ENCODE assay signal across 10 mouse cellular contexts in the genomic region with DNA sequence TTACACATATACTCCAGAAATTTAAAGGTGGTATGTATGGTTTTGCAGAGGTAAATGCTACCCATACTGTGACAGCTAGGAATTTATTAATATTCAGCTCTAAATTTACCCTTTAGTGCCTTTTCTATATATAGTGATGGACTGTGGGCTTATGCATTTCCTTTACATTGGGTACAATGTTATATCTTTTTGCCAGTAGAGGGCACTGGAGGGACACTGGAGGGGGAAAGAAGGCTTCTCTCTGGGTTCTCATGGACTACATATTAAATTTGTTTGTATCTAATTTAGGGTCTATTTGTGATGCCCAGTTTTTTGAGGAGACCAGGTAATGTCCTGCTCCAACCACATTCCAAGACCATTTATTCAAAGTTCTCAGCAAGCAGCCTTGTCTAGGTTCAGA.
DNase-seq lines count a peak whose midpoint lies in the region; ATAC-seq and TF ChIP-seq lines count a peak whose summit lies in the region.
"Had no signal": no experiment of that assay in that cellular context is flagged by ENCODE, and none has a peak within 500 bp of the region (broad histone marks: within the 10 kb centered on the region; RNA-seq: fewer than 3 reads in every experiment).

No protein-coding gene starts in this region.

- no peak overlapping the region for H3K9ac ChIP-seq in forebrain, embryonic 14.5 days (ENCODE audit: low read length)
- H3K9ac ChIP-seq in forebrain, embryonic 13.5 days = no peak overlapping the region
- no peak overlapping the region for H3K9ac ChIP-seq in lung, embryonic 14.5 days
- H3K9ac ChIP-seq in kidney, embryonic 15.5 days = no peak overlapping the region
- H3K9ac ChIP-seq: liver, embryonic 15.5 days; neural tube, embryonic 13.5 days had no signal

- no peak overlapping the region for H3K4me2 ChIP-seq in forebrain, embryonic 14.5 days (ENCODE audit: low read length)
- no peak overlapping the region for H3K4me2 ChIP-seq in forebrain, embryonic 13.5 days
- no peak overlapping the region for H3K4me2 ChIP-seq in lung, embryonic 14.5 days
- H3K4me2 ChIP-seq in kidney, embryonic 15.5 days = no peak overlapping the region
- H3K4me2 ChIP-seq: liver, embryonic 15.5 days; neural tube, embryonic 13.5 days had no signal

- peak; percentile 60 for TF ChIP-seq CTCF in lung, embryonic 14.5 days (IDR thresholded peaks at IDR 0.05; ENCODE audit: low read depth)
- no peak for TF ChIP-seq CTCF in lung, adult 2 months (IDR thresholded peaks at IDR 0.05; ENCODE audit: insufficient read depth, low read length)
- peak; percentile 23; the same call in 1 of the 2 replicates for TF ChIP-seq CTCF in brain, embryonic 14.5 days (IDR thresholded peaks at IDR 0.05; ENCODE audit: borderline replicate concordance, extremely low read depth, insufficient read depth, insufficient read length)

- peak; percentile 43 for DNase-seq in forebrain, embryonic 14.5 days (ENCODE audit: low spot score)
- DNase-seq in lung, embryonic 14.5 days = peak; percentile 71
- no peak for DNase-seq in lung, adult 2 months
- DNase-seq in brain, embryonic 14.5 days (ENCODE audit: low read depth) = peak; percentile 42
- peak; percentile 19 for DNase-seq in mesoderm, embryonic 11.5 days (ENCODE audit: low read depth, low spot score)
- DNase-seq in heart, adult 8-10 months (ENCODE audit: low spot score) = no peak

- no peaks in the 10 kb centered on the region for H3K4me1 ChIP-seq in forebrain, embryonic 14.5 days (ENCODE audit: control insufficient read depth, insufficient read depth, low read length)
- H3K4me1 ChIP-seq in forebrain, embryonic 13.5 days = no peaks in the 10 kb centered on the region
- no peaks in the 10 kb centered on the region for H3K4me1 ChIP-seq in lung, embryonic 14.5 days (ENCODE audit: insufficient read depth)
- H3K4me1 ChIP-seq in lung, adult 2 months (ENCODE audit: control insufficient read depth, insufficient read depth, low read length) = no peaks in the 10 kb centered on the region
- no peaks in the 10 kb centered on the region for H3K4me1 ChIP-seq in kidney, embryonic 15.5 days
- H3K4me1 ChIP-seq: liver, embryonic 15.5 days; neural tube, embryonic 13.5 days had no signal

- no peak overlapping the region for H3K4me3 ChIP-seq in forebrain, embryonic 14.5 days (ENCODE audit: low read depth, low read length)
- no peak overlapping the region for H3K4me3 ChIP-seq in forebrain, embryonic 13.5 days
- H3K4me3 ChIP-seq in lung, embryonic 14.5 days (ENCODE audit: low read depth, low read length) = no peak overlapping the region
- no peak overlapping the region for H3K4me3 ChIP-seq in lung, adult 2 months (replicated peaks; ENCODE audit: extremely low read depth, low read depth, low read length)
- H3K4me3 ChIP-seq in kidney, embryonic 15.5 days (replicated peaks) = no peak overlapping the region
- H3K4me3 ChIP-seq: liver, embryonic 15.5 days; neural tube, embryonic 13.5 days had no signal

- no peaks in the 10 kb centered on the region for H3K9me3 ChIP-seq in forebrain, embryonic 14.5 days (replicated peaks; ENCODE audit: control insufficient read depth, low read length)
- H3K9me3 ChIP-seq in forebrain, embryonic 13.5 days (replicated peaks) = no peaks in the 10 kb centered on the region
- H3K9me3 ChIP-seq in lung, embryonic 14.5 days (ENCODE audit: low read depth, low read length) = no peaks in the 10 kb centered on the region
- no peaks in the 10 kb centered on the region for H3K9me3 ChIP-seq in kidney, embryonic 15.5 days (replicated peaks)
- H3K9me3 ChIP-seq: liver, embryonic 15.5 days; neural tube, embryonic 13.5 days had no signal

- no peaks in the 10 kb centered on the region for H3K36me3 ChIP-seq in forebrain, embryonic 14.5 days (ENCODE audit: control insufficient read depth, insufficient read depth, low read length)
- no peaks in the 10 kb centered on the region for H3K36me3 ChIP-seq in forebrain, embryonic 13.5 days (ENCODE audit: poor library complexity, severe bottlenecking)
- H3K36me3 ChIP-seq in lung, embryonic 14.5 days (ENCODE audit: insufficient read depth) = no peaks in the 10 kb centered on the region
- H3K36me3 ChIP-seq in kidney, embryonic 15.5 days = no peaks in the 10 kb centered on the region
- H3K36me3 ChIP-seq: liver, embryonic 15.5 days; neural tube, embryonic 13.5 days had no signal

- no peak for TF ChIP-seq POLR2A in lung, adult 2 months (IDR thresholded peaks at IDR 0.05; ENCODE audit: borderline replicate concordance, extremely low read depth, low read depth, low read length)
- TF ChIP-seq POLR2A in brain, embryonic 14.5 days (IDR thresholded peaks at IDR 0.05; ENCODE audit: borderline replicate concordance, extremely low read depth, insufficient read depth, insufficient read length, poor library complexity, severe bottlenecking) = no peak

- no peaks in the 10 kb centered on the region for H3K27me3 ChIP-seq in forebrain, embryonic 14.5 days (replicated peaks; ENCODE audit: control insufficient read depth, insufficient read depth, low read length)
- H3K27me3 ChIP-seq in forebrain, embryonic 13.5 days = no peaks in the 10 kb centered on the region
- no peaks in the 10 kb centered on the region for H3K27me3 ChIP-seq in lung, embryonic 14.5 days (ENCODE audit: insufficient read depth, low read length)
- H3K27me3 ChIP-seq in kidney, embryonic 15.5 days = no peaks in the 10 kb centered on the region; the same call in 1 of the 2 replicates
- H3K27me3 ChIP-seq: liver, embryonic 15.5 days; neural tube, embryonic 13.5 days had no signal

- no peak for ATAC-seq in forebrain, embryonic 14.5 days
- ATAC-seq in forebrain, embryonic 13.5 days = no peak
- peak; percentile 38; the same call in 1 of the 2 replicates for ATAC-seq in lung, embryonic 14.5 days (ENCODE audit: insufficient read depth)
- no peak for ATAC-seq in kidney, embryonic 15.5 days (replicated peaks; ENCODE audit: low FRiP score)

- no peak overlapping the region for H3K27ac ChIP-seq in forebrain, embryonic 14.5 days (ENCODE audit: low read depth, low read length)
- no peak overlapping the region for H3K27ac ChIP-seq in forebrain, embryonic 13.5 days
- H3K27ac ChIP-seq in lung, embryonic 14.5 days (ENCODE audit: low read depth) = no peak overlapping the region
- no peak overlapping the region for H3K27ac ChIP-seq in kidney, embryonic 15.5 days
- H3K27ac ChIP-seq: liver, embryonic 15.5 days; neural tube, embryonic 13.5 days had no signal

Comparison
In these comparisons a context has a peak if more than half of its experiments do, and no peak if none do; other contexts are left out.
1. DNase-seq: peak in forebrain, embryonic 14.5 days (single experiment), lung, embryonic 14.5 days (single experiment), brain, embryonic 14.5 days (single experiment) and mesoderm, embryonic 11.5 days (single experiment); none in lung, adult 2 months (single experiment) and heart, adult 8-10 months (single experiment).